Mouse (Mus musculus) heart, embryonic 14.5 days (tissue): ENCODE measurements around the gene Tnip1. TPM values are rescaled to one million over a fixed set of nuclear protein-coding genes. Genes with fewer than 3 reads are reported as not detected.

Source experiments
- ATAC-seq: fragments of 200-750 bp; cut with Nextera tagmentation; 2 replicates; pipeline ENCODE4 v1.8.0; 2017; ENCODE audit warnings: low read depth, moderate TSS enrichment; ENCODE audit not compliant: insufficient number of reproducible peaks, insufficient read depth, low FRiP score
- H3K27ac ChIP-seq, 2 experiments: fragments of 200-500 bp in 1 of 2; fragments of 300-500 bp in 1 of 2; sonication (generic) in 1 of 2; replicated peaks in 1 of 2; 2 replicates each; pipeline ENCODE4 v1.5.1; 2012 to 2014; ENCODE audit warnings: low read depth in 2 of 2, low read length in 2 of 2, control low read depth in 1 of 2, mild to moderate bottlenecking in 1 of 2, mixed read lengths in 1 of 2; ENCODE audit not compliant: control insufficient read depth in 1 of 2, insufficient read depth in 1 of 2
- H3K27me3 ChIP-seq: fragments of 300-500 bp; sonication (generic); 2 replicates; pipeline ENCODE4 v1.6.1; 2014; ENCODE audit warnings: mild to moderate bottlenecking, low read length, control low read depth; ENCODE audit not compliant: control insufficient read depth, insufficient read depth
- H3K36me3 ChIP-seq: fragments of 300-500 bp; sonication (generic); 2 replicates; pipeline ENCODE4 v1.6.1; 2014; ENCODE audit warnings: mild to moderate bottlenecking, control low read depth, low read length, mixed read lengths; ENCODE audit not compliant: control insufficient read depth, insufficient read depth
- H3K4me1 ChIP-seq, 2 experiments: fragments of 200-500 bp in 1 of 2; fragments of 300-500 bp in 1 of 2; sonication (generic) in 1 of 2; 2 replicates each; pipeline ENCODE4 v1.6.1; 2012 to 2014; ENCODE audit warnings: low read length in 2 of 2, control low read depth in 1 of 2, mixed read lengths in 1 of 2; ENCODE audit not compliant: control insufficient read depth in 2 of 2, insufficient read depth in 2 of 2
- H3K4me2 ChIP-seq: fragments of 300-500 bp; sonication (generic); 2 replicates; pipeline ENCODE4 v1.6.1; 2014; ENCODE audit warnings: mild to moderate bottlenecking, low read length
- H3K4me3 ChIP-seq, 2 experiments: fragments of 200-500 bp in 1 of 2; fragments of 300-500 bp in 1 of 2; sonication (generic) in 1 of 2; 2 replicates each; pipeline ENCODE4 v1.5.1; 2012 to 2014; ENCODE audit warnings: low read length in 2 of 2, mild to moderate bottlenecking in 2 of 2, control low read depth in 1 of 2, low read depth in 1 of 2, moderate library complexity in 1 of 2; ENCODE audit not compliant: control insufficient read depth in 1 of 2, insufficient read depth in 1 of 2
- H3K9ac ChIP-seq: fragments of 300-500 bp; sonication (generic); 2 replicates; pipeline ENCODE4 v1.6.1; 2014; ENCODE audit warnings: mild to moderate bottlenecking, low read length
- H3K9me3 ChIP-seq: fragments of 300-500 bp; sonication (generic); 2 replicates; pipeline ENCODE4 v1.6.1; 2016; ENCODE audit warnings: low read length, control low read depth; ENCODE audit not compliant: control insufficient read depth
- WGBS: fragments of 180-500 bp; shearing (Covaris S2); extraction: QIAGEN DNeasy Blood & Tissue Kit; methylation state at CpG from one replicate; pipeline ENCODE4 v1.1.7; 2014; 5-methylcytosine and 5-hydroxymethylcytosine counted together
- polyA plus RNA-seq: library from polyadenylated mRNA; unstranded; fragments of >200 nt; fragmentation: Nextera tagmentation; extraction: Ambion mirVana; gene quantifications from 2 replicates; pipeline ENCODE4 v1.2.1, GENCODE M21; 2014

Tnip1 gene
- polyA plus RNA-seq, 1 experiment from 2014 or later: 19.3 TPM

GRCm38 (mm10) chr11:54981630-54982029 lies 18.9 kb upstream of the Tnip1 start:
- Histone ChIP-seq H3K27ac (no peak overlapping the region), H3K36me3 (peaks cover 90% of the 10 kb centered on the region), H3K9ac (no peak overlapping the region), H3K4me3 (no peak overlapping the region), H3K4me1 (peaks cover 4 to 5% of the 10 kb centered on the region in 2 experiments; a peak in 3 of 4 replicates), H3K4me2 (no peak overlapping the region), H3K9me3 (no peaks in the 10 kb centered on the region), H3K27me3 (no peaks in the 10 kb centered on the region)
- no peak for ATAC-seq
- 93% methylated on average over 4 of the region's 4 CpGs for WGBS

- Histone ChIP-seq H3K36me3 (peaks cover 51% of the 10 kb centered on the region), H3K27ac (0 out of 4 replicates have a peak overlapping the region, but pooled peaks of 1 of the 2 experiments have one; percentile 15), H3K9ac (no peak overlapping the region), H3K4me1 (peaks cover 15 to 19% of the 10 kb centered on the region in 2 experiments), H3K9me3 (no peaks in the 10 kb centered on the region), H3K4me2 (no peak overlapping the region), H3K4me3 (no peak overlapping the region), H3K27me3 (no peaks in the 10 kb centered on the region)
- ATAC-seq: no peak
- 56% methylated on average over 6 of the region's 6 CpGs for WGBS
Observed at GRCm38 (mm10) chr11:54977385-54977937, 14.7 kb upstream of the Tnip1 start.

GRCm38 (mm10) chr11:54976351-54976750 lies 13.6 kb upstream of the Tnip1 start:
- Histone ChIP-seq H3K4me2 (no peak overlapping the region), H3K36me3 (peaks cover 40% of the 10 kb centered on the region), H3K27me3 (no peaks in the 10 kb centered on the region), H3K4me1 (peaks cover 15 to 23% of the 10 kb centered on the region in 2 experiments), H3K9ac (no peak overlapping the region), H3K4me3 (no peak overlapping the region), H3K9me3 (no peaks in the 10 kb centered on the region), H3K27ac (no peak overlapping the region)
- no peak for ATAC-seq
- 90% methylated on average over 2 of the region's 2 CpGs for WGBS

GRCm38 (mm10) chr11:54975756-54976155 lies 13.0 kb upstream of the Tnip1 start:
- H3K36me3 ChIP-seq: peaks cover 34% of the 10 kb centered on the region
- no peaks in the 10 kb centered on the region for H3K9me3 ChIP-seq
- no peak for ATAC-seq
- no peaks in the 10 kb centered on the region for H3K27me3 ChIP-seq
- no peak overlapping the region for H3K4me3 ChIP-seq
- H3K4me1 ChIP-seq: peaks cover 15 to 23% of the 10 kb centered on the region in 2 experiments
- no peak overlapping the region for H3K4me2 ChIP-seq
- 72% methylated on average over 2 of the region's 2 CpGs for WGBS
- H3K27ac ChIP-seq: no peak overlapping the region
- H3K9ac ChIP-seq: no peak overlapping the region

GRCm38 (mm10) chr11:54975340-54975739 lies 12.6 kb upstream of the Tnip1 start:
- H3K4me2 ChIP-seq: no peak overlapping the region
- peaks cover 29% of the 10 kb centered on the region for H3K36me3 ChIP-seq
- no peak overlapping the region for H3K9ac ChIP-seq
- no peak for ATAC-seq
- 88% methylated on average over 5 of the region's 5 CpGs for WGBS
- peaks cover 15 to 23% of the 10 kb centered on the region in 2 experiments for H3K4me1 ChIP-seq
- no peaks in the 10 kb centered on the region for H3K27me3 ChIP-seq
- H3K9me3 ChIP-seq: no peaks in the 10 kb centered on the region
- H3K27ac ChIP-seq: no peak overlapping the region
- H3K4me3 ChIP-seq: no peak overlapping the region

GRCm38 (mm10) chr11:54974639-54975038 lies 11.9 kb upstream of the Tnip1 start:
- Histone ChIP-seq H3K9me3 (no peaks in the 10 kb centered on the region), H3K4me2 (no peak overlapping the region), H3K4me3 (no peak overlapping the region), H3K9ac (no peak overlapping the region), H3K27ac (no peak overlapping the region; a peak in 1 of 4 replicates), H3K27me3 (no peaks in the 10 kb centered on the region), H3K36me3 (peaks cover 22% of the 10 kb centered on the region), H3K4me1 (peaks cover 15 to 23% of the 10 kb centered on the region in 2 experiments)
- 88% methylated on average over 4 of the region's 4 CpGs for WGBS
- no peak for ATAC-seq

- H3K9me3 ChIP-seq: no peaks in the 10 kb centered on the region
- peak overlapping the region; percentile 41; the same call in 1 of the 2 replicates for H3K9ac ChIP-seq
- peak; percentile 81 for ATAC-seq
- H3K27ac ChIP-seq: peak overlapping the region; percentile 30 to 68; a peak in 2 of 4 replicates
- no peak overlapping the region for H3K4me3 ChIP-seq
- 44% methylated on average over 8 of the region's 8 CpGs for WGBS
- H3K4me1 ChIP-seq: peaks cover 15 to 20% of the 10 kb centered on the region in 2 experiments
- H3K4me2 ChIP-seq: 0 out of 2 replicates have a peak overlapping the region, but pooled peaks have one; percentile 23
- H3K36me3 ChIP-seq: peaks cover 12% of the 10 kb centered on the region
- H3K27me3 ChIP-seq: no peaks in the 10 kb centered on the region
Observed at GRCm38 (mm10) chr11:54973481-54974212, 10.9 kb upstream of the Tnip1 start.
